Mouse (Mus musculus) heart, postnatal 25 days (tissue): ENCODE data around the gene Prss28. TPM values are rescaled to one million over a fixed set of nuclear protein-coding genes. Genes with fewer than 3 reads are reported as not detected.

Experiments used
- DNase-seq: peaks from one replicate; pipeline ENCODE4 v3.0.0; 2022; ENCODE audit warnings: low spot score
- intact Hi-C: fragments of 180-260 bp; cut with DNase I; formaldehyde crosslinking; loops from one replicate; pipeline ENCODE4 v1.15.1; 2025
- total RNA-seq, 2 experiments: library from RNA; stranded (reverse); gene quantifications; 2 replicates each; pipeline ENCODE4 v1.2.3; 2021

Prss28 gene
- total RNA-seq, 2 experiments from 2014 or later = not detected

DNA sequence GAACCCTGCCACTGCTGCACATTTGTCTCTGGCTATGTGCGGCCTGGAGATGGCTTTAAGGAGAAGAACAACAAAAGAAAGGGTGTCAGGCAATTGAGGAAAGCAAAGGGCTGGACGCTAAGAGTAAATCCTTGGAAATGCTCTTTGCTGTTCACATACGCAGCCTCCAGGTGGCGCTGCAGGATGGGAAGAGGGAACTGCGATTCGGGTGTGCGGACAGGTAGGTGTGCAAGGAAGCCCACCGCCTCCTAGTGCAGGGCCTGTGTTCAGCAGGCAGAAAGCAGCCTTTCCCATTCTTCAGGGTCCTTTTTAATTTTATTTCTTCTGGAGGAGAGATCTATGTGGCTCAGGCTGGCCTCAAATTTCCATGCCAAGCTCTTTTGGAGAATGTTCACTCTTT is 25.5 kb downstream of the Prss28 start:
- DNase-seq = no peak
- intact Hi-C loops = loop anchor here (5.0 kb wide), 1 partner anchor 138 kb away; no protein-coding TSS in a partner anchor

DNA sequence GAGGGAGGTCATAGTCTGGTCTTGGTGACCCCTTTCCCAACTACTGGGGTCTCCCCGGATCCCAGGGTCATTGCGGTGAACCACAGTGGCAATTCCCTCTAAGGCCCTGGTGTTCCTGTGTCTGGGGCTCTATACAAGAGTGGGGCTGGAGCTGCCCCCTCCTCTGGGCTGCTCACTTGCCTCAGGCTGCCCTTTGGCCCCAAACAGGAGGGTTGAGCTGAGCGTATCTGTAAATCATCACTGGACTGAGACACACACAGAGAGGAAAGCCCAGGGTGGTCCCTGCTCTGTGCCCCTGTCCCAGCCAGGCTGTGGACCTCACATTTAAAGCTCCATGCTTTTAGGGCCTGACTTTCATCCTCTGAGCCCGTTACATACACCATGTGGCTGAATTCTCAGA is 29.8 kb downstream of the Prss28 start:
- intact Hi-C loops = no loop called here
- no peak for DNase-seq

DNA sequence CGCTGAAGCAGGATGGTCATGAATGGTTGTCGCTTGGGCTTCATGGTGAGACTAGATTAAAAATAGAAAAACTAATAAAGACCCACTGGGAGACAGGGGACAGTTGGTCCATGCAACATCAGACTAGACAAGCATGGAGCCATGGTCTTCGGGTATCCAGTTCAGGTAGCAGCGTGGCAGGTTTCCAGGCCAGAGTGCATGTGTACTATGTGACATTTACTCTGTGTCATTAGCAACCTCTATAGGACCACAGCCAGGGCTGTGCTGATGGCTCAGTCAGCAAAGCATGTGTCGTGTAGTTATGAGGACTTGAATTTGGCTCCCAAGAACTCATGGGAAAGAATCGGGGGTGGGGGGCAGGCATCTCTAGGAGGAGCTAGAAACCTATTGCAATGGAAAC is 31.6 kb downstream of the Prss28 start:
- DNase-seq = no peak
- intact Hi-C loops = no loop called here

DNA sequence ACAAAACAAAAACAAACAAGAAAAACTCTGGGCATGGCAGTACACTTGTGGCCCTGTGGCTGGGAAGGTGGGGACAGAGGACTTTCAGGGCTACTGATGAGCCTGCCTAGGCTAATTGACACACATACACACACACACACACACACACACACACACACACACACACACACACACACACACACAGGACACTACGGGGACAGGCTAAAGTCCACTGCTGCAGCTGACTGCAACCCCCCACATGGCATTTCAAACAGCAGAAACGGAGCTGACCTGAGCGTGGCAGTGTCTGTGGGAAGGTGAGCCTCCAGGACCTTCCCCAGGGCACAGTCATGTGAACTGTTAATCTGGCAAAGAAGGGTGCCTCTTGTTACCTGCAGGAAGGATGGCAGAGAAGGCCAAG is 33.0 kb downstream of the Prss28 start:
- no peak for DNase-seq
- intact Hi-C loops = no loop called here

DNA sequence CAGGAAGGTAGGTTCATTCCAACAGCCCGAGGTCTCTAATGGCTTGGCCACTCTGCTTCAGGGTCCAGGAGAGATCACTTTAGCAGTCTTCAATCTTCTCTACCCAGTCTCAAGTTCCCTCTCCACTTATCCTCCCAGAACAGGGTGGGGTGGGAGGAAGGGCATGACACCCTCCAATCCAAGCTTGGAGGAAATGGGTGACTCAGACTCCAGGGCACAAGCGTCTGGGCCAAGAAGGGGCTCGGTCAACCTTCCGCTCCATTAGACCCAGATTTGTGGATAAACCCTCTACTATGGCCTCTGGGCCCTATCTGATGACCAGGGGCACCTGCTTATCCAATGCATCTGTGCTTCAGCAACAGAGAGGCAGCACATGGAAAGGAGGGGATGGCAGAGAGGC is 37.0 kb downstream of the Prss28 start, which contains the start of gene Tpsab1:
Gene Tpsab1, minus strand, starts transcription at position 101 of the 400 bp plus-strand sequence.
- no peak for DNase-seq
- intact Hi-C loops = no loop called here

DNA sequence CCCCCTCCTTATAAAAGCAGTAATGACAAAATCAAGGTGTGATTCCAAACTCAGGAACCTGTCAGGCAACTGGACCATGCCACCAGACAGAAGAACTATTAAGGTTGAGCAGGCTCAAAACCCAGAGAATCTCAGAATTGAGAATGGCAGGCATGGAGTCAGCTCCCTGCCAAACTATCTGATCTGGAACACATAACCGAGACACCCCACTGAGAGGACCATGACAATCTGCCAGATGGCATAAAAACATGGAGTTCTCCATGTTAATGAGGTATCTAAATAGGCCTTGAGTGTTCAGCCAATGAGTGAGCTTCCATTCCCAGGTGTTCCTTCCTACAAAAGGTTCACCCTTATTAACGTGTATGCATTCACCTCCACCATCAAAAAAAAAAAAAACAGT is 52.8 kb downstream of the Prss28 start:
- intact Hi-C loops = loop anchor here (10.0 kb wide), 1 partner anchor 416 kb away; no protein-coding TSS in a partner anchor
- DNase-seq = no peak

Other genes with a start within 250 kb of the Prss28 start
- gene Tmem204, start 225.1 kb upstream of the Prss28 start, total RNA-seq = 10 to 100 TPM; 34.5 to 41.7 TPM
- 10 to 100 TPM; 10.8 to 12.2 TPM for gene Telo2, start 192.7 kb upstream of the Prss28 start, total RNA-seq
- 1 to 10 TPM; 3.7 to 6.7 TPM for gene Ptx4, start 187.9 kb upstream of the Prss28 start, total RNA-seq
- 10 to 100 TPM; 25.5 to 27.5 TPM for gene Clcn7, start 175.3 kb upstream of the Prss28 start, total RNA-seq
- gene Ccdc154, start 146.2 kb upstream of the Prss28 start, total RNA-seq = not detected
- not detected for gene Gm38655, start 133.2 kb upstream of the Prss28 start, total RNA-seq
- gene BC003965, start 124.1 kb upstream of the Prss28 start, total RNA-seq = 10 to 100 TPM; 22.1 to 23.2 TPM
- 1 to 10 TPM; 8.4 to 9.6 TPM for gene Unkl, start 120.2 kb upstream of the Prss28 start, total RNA-seq
- gene Gnptg, start 68.5 kb upstream of the Prss28 start, total RNA-seq = 10 to 100 TPM; 10.8 to 12.3 TPM
- 1 to 10 TPM; 7.4 to 8.7 TPM for gene Tsr3, start 68.5 kb upstream of the Prss28 start, total RNA-seq
- under 1 TPM; 0.55 to 0.61 TPM for gene Baiap3, start 52.3 kb upstream of the Prss28 start, total RNA-seq
- gene Ube2i, start 34.0 kb upstream of the Prss28 start, total RNA-seq = 10 to 100 TPM; 91.6 to 97.5 TPM
- under 1 TPM; 0.22 to 0.29 TPM for gene Prss34, start 10.3 kb upstream of the Prss28 start, total RNA-seq
- not detected for gene Prss29, start 10.0 kb downstream of the Prss28 start, total RNA-seq
- gene Tpsab1, start 36.9 kb downstream of the Prss28 start, total RNA-seq = under 1 TPM; 0.47 to 0.84 TPM
- gene Tpsb2, start 57.7 kb downstream of the Prss28 start, total RNA-seq = 1 to 10 TPM; 1.6 to 2.2 TPM
- gene Tpsg1, start 60.6 kb downstream of the Prss28 start, total RNA-seq = not detected
- gene Cacna1h, start 125.1 kb downstream of the Prss28 start, total RNA-seq = 1 to 10 TPM; 6.9 to 7.3 TPM
- not detected for gene Tekt4, start 146.0 kb downstream of the Prss28 start, total RNA-seq
- not detected for gene Sstr5, start 188.6 kb downstream of the Prss28 start, total RNA-seq